Mouse (Mus musculus) forebrain, postnatal 0 days (tissue): ENCODE data around the gene Srpk3. TPM values are rescaled to one million over a fixed set of nuclear protein-coding genes. Genes with fewer than 3 reads are reported as not detected.

Experiments
- ATAC-seq: fragments of 200-750 bp; cut with Nextera tagmentation; 2 replicates; pipeline ENCODE4 v1.8.0; 2017; ENCODE audit warnings: mild to moderate bottlenecking, moderate library complexity
- DNase-seq: peaks from one replicate; pipeline ENCODE4 v3.0.0-alpha.2; 2015
- H3K27ac ChIP-seq: fragments of 300-500 bp; sonication (generic); 2 replicates; pipeline ENCODE4 v1.5.1; 2014; ENCODE audit warnings: low read depth, mild to moderate bottlenecking, antibody characterized with exemption, low read length, moderate library complexity, mixed read lengths
- H3K27me3 ChIP-seq: fragments of 300-500 bp; sonication (generic); 2 replicates; pipeline ENCODE4 v1.6.1; 2014; ENCODE audit warnings: mild to moderate bottlenecking, low read length, mixed read lengths; ENCODE audit not compliant: insufficient read depth
- H3K36me3 ChIP-seq: fragments of 300-500 bp; sonication (generic); 2 replicates; pipeline ENCODE4 v1.6.1; 2014; ENCODE audit warnings: mild to moderate bottlenecking, moderate library complexity; ENCODE audit not compliant: insufficient read depth
- H3K4me1 ChIP-seq: fragments of 300-500 bp; sonication (generic); 2 replicates; pipeline ENCODE4 v1.6.1; 2014; ENCODE audit warnings: antibody characterized with exemption; ENCODE audit not compliant: insufficient read depth
- H3K4me2 ChIP-seq: fragments of 300-500 bp; sonication (generic); 2 replicates; pipeline ENCODE4 v1.6.1; 2014; ENCODE audit warnings: low read depth, mild to moderate bottlenecking, moderate library complexity
- H3K4me3 ChIP-seq: fragments of 300-500 bp; sonication (generic); 2 replicates; pipeline ENCODE4 v1.5.1; 2014; ENCODE audit warnings: low read depth, low read length, mixed read lengths
- H3K9ac ChIP-seq: fragments of 300-500 bp; sonication (generic); 2 replicates; pipeline ENCODE4 v1.6.1; 2014; ENCODE audit warnings: mild to moderate bottlenecking
- H3K9me3 ChIP-seq: fragments of 300-500 bp; sonication (generic); 2 replicates; pipeline ENCODE4 v1.6.1; 2016; ENCODE audit warnings: low read length
- CTCF ChIP-seq: sonication (generic); IDR thresholded peaks from 2 replicates; pipeline ENCODE4 v1.5.1; 2016; ENCODE audit warnings: antibody characterized with exemption, control low read depth, low read depth
- WGBS: fragments of 180-500 bp; shearing (Covaris S2); extraction: QIAGEN DNeasy Blood & Tissue Kit; methylation state at CpG from one replicate; pipeline ENCODE4 v1.1.7; 2014; 5-methylcytosine and 5-hydroxymethylcytosine counted together
- polyA plus RNA-seq: library from polyadenylated mRNA; unstranded; fragments of >200 nt; fragmentation: Nextera tagmentation; extraction: Ambion mirVana; gene quantifications from 2 replicates; pipeline ENCODE4 v1.2.1, GENCODE M21; 2015
- total RNA-seq: library from RNA; depleted of rRNA; stranded (reverse); fragments of >200 nt; gene quantifications from 2 replicates; pipeline ENCODE4 v1.2.3, GENCODE M21; 2014

The Srpk3 gene
- total and polyA plus RNA-seq, 2 experiments from 2014 or later = 0.14 to 0.99 TPM

- ATAC-seq = peak; percentile 32; the same call in 1 of the 2 replicates
- H3K27me3 ChIP-seq = no peaks in the 10 kb centered on the region
- WGBS = 67% methylated on average over 5 of the region's 5 CpGs
These were observed 17.7 kb upstream of the Srpk3 start, which contains the start of gene Plxnb3 for GRCm38 (mm10) chrX:73756334-73757140. Gene Plxnb3 (plus strand): TSS chrX:73757090.

DNA sequence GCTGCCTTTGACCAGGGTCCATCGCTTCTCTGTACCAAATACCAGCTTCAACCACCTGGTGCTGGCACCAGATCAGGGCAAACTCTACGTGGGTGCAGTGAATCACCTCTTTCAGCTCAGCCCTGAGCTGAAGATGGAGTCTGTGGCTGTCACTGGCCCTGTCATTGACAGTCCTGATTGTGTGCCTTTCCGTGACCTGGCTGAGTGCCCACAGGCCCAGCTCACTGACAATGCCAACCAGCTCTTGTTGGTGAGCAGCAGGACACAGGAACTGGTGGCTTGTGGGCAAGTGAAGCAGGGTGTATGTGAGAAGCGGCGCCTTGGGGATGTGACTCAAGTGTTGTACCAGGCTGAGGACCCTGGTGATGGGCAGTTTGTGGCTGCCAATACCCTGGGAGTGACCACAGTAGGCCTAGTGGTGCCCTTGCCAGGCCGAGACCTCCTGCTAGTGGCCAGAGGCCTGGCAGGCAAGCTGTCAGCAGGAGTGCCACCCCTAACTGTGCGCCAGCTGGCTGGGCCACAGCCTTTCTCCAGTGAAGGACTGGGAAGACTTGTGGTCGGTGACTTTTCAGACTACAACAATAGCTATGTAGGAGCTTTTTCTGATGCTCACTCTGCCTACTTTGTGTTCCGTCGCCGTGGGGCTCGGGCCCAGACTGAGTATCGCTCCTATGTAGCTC, 15.5 kb upstream of the Srpk3 start:
- 78% methylated on average over 13 of the region's 13 CpGs for WGBS
- no peak overlapping the region for H3K4me3 ChIP-seq
- TF ChIP-seq CTCF = no peak
- H3K27ac ChIP-seq = no peak overlapping the region
- ATAC-seq (peak; percentile 34), DNase-seq (no peak)
- no peak overlapping the region for H3K4me2 ChIP-seq
- no peak overlapping the region for H3K9ac ChIP-seq
- H3K9me3 ChIP-seq = no peaks in the 10 kb centered on the region
- H3K4me1 ChIP-seq = no peaks in the 10 kb centered on the region
- H3K36me3 ChIP-seq = no peaks in the 10 kb centered on the region
- H3K27me3 ChIP-seq = no peaks in the 10 kb centered on the region

More at GRCm38 (mm10) chrX:73756334-73757140, 17.7 kb upstream of the Srpk3 start, which contains the start of gene Plxnb3:
- Histone ChIP-seq H3K4me2 (no peak within 1 kb of the TSS), H3K36me3 (no peaks in the 10 kb centered on the region), H3K4me1 (no peaks in the 10 kb centered on the region), H3K9me3 (no peaks in the 10 kb centered on the region), H3K9ac (no peak within 1 kb of the TSS), H3K27ac (no peak within 1 kb of the TSS), H3K4me3 (no peak within 1 kb of the TSS)
- no peak for DNase-seq
- no peak for TF ChIP-seq CTCF

- H3K9ac ChIP-seq = no peak overlapping the region
- H3K4me1 ChIP-seq = no peaks in the 10 kb centered on the region
- no peak overlapping the region for H3K4me2 ChIP-seq
- H3K9me3 ChIP-seq = no peaks in the 10 kb centered on the region
- no peak overlapping the region for H3K27ac ChIP-seq
- no peak overlapping the region for H3K4me3 ChIP-seq
- H3K27me3 ChIP-seq = no peaks in the 10 kb centered on the region
- no peak for TF ChIP-seq CTCF
- no peaks in the 10 kb centered on the region for H3K36me3 ChIP-seq
- DNase-seq (no peak), ATAC-seq (no peak)
- WGBS = 54% methylated on average over 1 of the region's 1 CpGs
These were observed 8.9 kb upstream of the Srpk3 start for GRCm38 (mm10) chrX:73765311-73765710.

DNA sequence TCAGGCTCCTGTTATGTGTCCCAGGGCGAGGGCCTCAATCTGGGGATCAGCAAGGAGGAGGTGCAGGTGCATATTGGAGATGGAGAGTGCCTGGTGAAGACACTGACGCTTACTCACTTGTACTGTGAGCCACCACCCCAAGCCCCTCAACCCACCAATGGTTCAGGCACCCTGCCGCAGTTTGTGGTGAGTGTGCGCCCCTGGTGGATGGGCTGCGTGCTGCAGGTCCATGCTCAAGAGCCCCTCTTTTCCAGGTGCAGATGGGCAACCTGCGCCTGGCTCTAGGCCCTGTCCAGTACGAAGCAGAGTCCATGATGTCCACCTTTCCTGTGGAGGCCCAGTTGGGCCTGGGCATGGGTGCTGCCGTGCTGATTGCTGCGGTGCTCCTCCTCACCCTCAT, 6.9 kb upstream of the Srpk3 start:
- H3K9me3 ChIP-seq = no peaks in the 10 kb centered on the region
- TF ChIP-seq CTCF = peak; percentile 52
- no peaks in the 10 kb centered on the region for H3K4me1 ChIP-seq
- DNase-seq (no peak), ATAC-seq (no peak)
- H3K27ac ChIP-seq = no peak overlapping the region
- H3K4me3 ChIP-seq = no peak overlapping the region
- H3K4me2 ChIP-seq = no peak overlapping the region
- H3K36me3 ChIP-seq = no peaks in the 10 kb centered on the region
- 69% methylated on average over 9 of the region's 9 CpGs for WGBS
- H3K27me3 ChIP-seq = no peaks in the 10 kb centered on the region
- H3K9ac ChIP-seq = no peak overlapping the region

DNA sequence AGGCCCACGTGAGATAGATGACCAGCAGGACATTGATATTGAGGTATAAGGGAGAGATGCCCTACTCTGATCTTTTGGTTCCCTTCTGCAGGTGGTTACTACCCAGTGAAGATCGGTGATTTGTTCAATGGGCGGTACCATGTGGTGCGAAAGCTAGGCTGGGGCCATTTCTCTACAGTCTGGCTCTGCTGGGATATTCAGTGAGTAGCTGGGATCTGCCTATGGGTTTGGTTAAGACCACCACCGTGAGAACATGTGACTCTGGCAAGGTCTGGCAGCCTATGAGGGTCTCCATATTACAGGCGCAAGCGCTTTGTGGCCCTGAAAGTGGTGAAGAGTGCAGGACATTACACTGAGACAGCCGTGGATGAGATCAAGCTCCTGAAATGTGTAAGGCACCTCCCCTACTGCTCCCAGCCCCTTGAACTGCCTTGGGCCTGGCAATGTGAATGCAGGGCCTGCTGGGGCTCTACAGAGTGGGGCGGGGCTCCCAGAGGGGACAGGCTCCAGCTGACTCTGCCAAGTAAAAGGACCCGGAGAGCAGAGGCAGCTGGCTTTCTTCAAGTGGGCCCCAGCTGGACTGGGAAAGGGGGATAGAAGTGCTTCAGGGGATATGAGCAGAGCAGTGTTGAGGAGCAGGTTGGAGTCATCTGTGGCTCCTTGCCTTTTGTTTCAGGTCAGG, 738 bp downstream of the Srpk3 start:
- Histone ChIP-seq H3K27me3 (no peaks in the 10 kb centered on the region), H3K27ac (no peak overlapping the region), H3K9me3 (no peaks in the 10 kb centered on the region), H3K36me3 (peaks cover 4% of the 10 kb centered on the region; the same call in 1 of the 2 replicates), H3K4me2 (no peak overlapping the region), H3K4me3 (no peak overlapping the region), H3K4me1 (no peaks in the 10 kb centered on the region), H3K9ac (no peak overlapping the region)
- ATAC-seq (no peak), DNase-seq (no peak)
- 75% methylated on average over 10 of the region's 10 CpGs for WGBS
- no peak for TF ChIP-seq CTCF

- Histone ChIP-seq H3K9me3 (no peaks in the 10 kb centered on the region), H3K27me3 (no peaks in the 10 kb centered on the region), H3K4me2 (no peak overlapping the region), H3K9ac (no peak overlapping the region), H3K4me1 (peaks cover 14% of the 10 kb centered on the region; the same call in 1 of the 2 replicates), H3K36me3 (peaks cover 4% of the 10 kb centered on the region; the same call in 1 of the 2 replicates), H3K4me3 (no peak overlapping the region), H3K27ac (no peak overlapping the region)
- WGBS = 81% methylated on average over 3 of the region's 3 CpGs
- no peak for DNase-seq
- no peak for TF ChIP-seq CTCF
- no peak for ATAC-seq
These were observed 8.0 kb downstream of the Srpk3 start for GRCm38 (mm10) chrX:73782227-73782626.

DNA sequence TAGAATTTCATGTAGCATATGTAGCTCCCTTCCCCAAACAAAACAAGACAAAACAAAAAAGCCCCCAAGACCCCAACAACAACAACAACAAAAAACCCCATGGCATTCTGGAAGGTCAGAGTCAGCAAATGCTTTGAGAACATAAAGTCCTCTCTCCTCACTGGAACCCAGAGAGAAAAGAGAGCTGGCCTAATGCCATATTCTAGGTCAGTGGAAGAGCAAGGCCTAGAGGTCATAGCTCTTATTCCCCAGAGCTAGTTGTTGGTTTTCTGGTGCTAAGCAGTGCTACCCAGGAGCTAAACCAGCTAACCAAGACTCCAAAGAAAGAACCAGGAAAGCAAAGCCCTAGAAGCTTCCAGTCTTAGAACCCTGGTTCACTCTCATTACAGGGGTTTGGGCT, 11.5 kb downstream of the Srpk3 start:
- H3K9ac ChIP-seq = peak overlapping the region; percentile 58
- no peaks in the 10 kb centered on the region for H3K9me3 ChIP-seq
- H3K4me2 ChIP-seq = peak overlapping the region; percentile 50
- no peaks in the 10 kb centered on the region; the same call in 1 of the 2 replicates for H3K36me3 ChIP-seq
- no peak for ATAC-seq
- H3K4me3 ChIP-seq = peak overlapping the region; percentile 53
- DNase-seq = no peak
- H3K27me3 ChIP-seq = no peaks in the 10 kb centered on the region
- peaks cover 14% of the 10 kb centered on the region; the same call in 1 of the 2 replicates for H3K4me1 ChIP-seq
- H3K27ac ChIP-seq = peak overlapping the region; percentile 91
- no peak for TF ChIP-seq CTCF
